ENCODE assay signal across 11 mouse cellular contexts in genomic region chr10:76584138-76584537, GRCm38 (mm10). TPM values are rescaled to one million over a fixed set of nuclear protein-coding genes. Genes with fewer than 3 reads are reported as not detected.
DNase-seq lines count a peak whose midpoint lies in the region; ATAC-seq lines count a peak whose summit lies in the region.
"Had no signal": no experiment of that assay in that cellular context is flagged by ENCODE, and none has a peak within 500 bp of the region (broad histone marks: within the 10 kb centered on the region; RNA-seq: fewer than 3 reads in every experiment).

No protein-coding gene starts in this region.

- H3K27ac ChIP-seq in hindbrain, embryonic 10.5 days = no peak overlapping the region
- no peak overlapping the region for H3K27ac ChIP-seq in hindbrain, embryonic 11.5 days (ENCODE audit: low read depth, low read length)
- H3K27ac ChIP-seq in embryonic facial prominence, embryonic 13.5 days = no peak overlapping the region
- H3K27ac ChIP-seq in hindbrain, embryonic 12.5 days = no peak overlapping the region
- H3K27ac ChIP-seq in midbrain, embryonic 12.5 days (replicated peaks) = no peak overlapping the region

- no peak overlapping the region for H3K4me2 ChIP-seq in hindbrain, embryonic 11.5 days (replicated peaks; ENCODE audit: low read depth, low read length)
- H3K4me2 ChIP-seq in embryonic facial prominence, embryonic 13.5 days = peak overlapping the region; percentile 56
- peak overlapping the region; percentile 32 for H3K4me2 ChIP-seq in hindbrain, embryonic 12.5 days (replicated peaks)
- peak overlapping the region; percentile 33 for H3K4me2 ChIP-seq in midbrain, embryonic 12.5 days (replicated peaks)

- peaks cover 9% of the 10 kb centered on the region; the same call in 1 of the 2 replicates for H3K4me1 ChIP-seq in hindbrain, embryonic 10.5 days (replicated peaks)
- H3K4me1 ChIP-seq in hindbrain, embryonic 11.5 days (replicated peaks; ENCODE audit: control insufficient read depth, insufficient read depth, low read length) = no peaks in the 10 kb centered on the region
- peaks cover 13% of the 10 kb centered on the region for H3K4me1 ChIP-seq in embryonic facial prominence, embryonic 13.5 days
- no peaks in the 10 kb centered on the region for H3K4me1 ChIP-seq in hindbrain, embryonic 12.5 days
- H3K4me1 ChIP-seq in midbrain, embryonic 12.5 days = no peaks in the 10 kb centered on the region

- no peaks in the 10 kb centered on the region for H3K9me3 ChIP-seq in hindbrain, embryonic 10.5 days
- H3K9me3 ChIP-seq in hindbrain, embryonic 11.5 days (ENCODE audit: control insufficient read depth, low read length) = no peaks in the 10 kb centered on the region
- H3K9me3 ChIP-seq in embryonic facial prominence, embryonic 13.5 days = no peaks in the 10 kb centered on the region
- H3K9me3 ChIP-seq in hindbrain, embryonic 12.5 days (replicated peaks) = no peaks in the 10 kb centered on the region
- H3K9me3 ChIP-seq in midbrain, embryonic 12.5 days = no peaks in the 10 kb centered on the region

- peaks cover 16% of the 10 kb centered on the region for H3K27me3 ChIP-seq in hindbrain, embryonic 10.5 days (ENCODE audit: insufficient read depth, poor library complexity, severe bottlenecking)
- H3K27me3 ChIP-seq in hindbrain, embryonic 11.5 days (ENCODE audit: control insufficient read depth, insufficient read depth, low read length) = no peaks in the 10 kb centered on the region
- peaks cover 13% of the 10 kb centered on the region for H3K27me3 ChIP-seq in embryonic facial prominence, embryonic 13.5 days
- peaks cover 10% of the 10 kb centered on the region for H3K27me3 ChIP-seq in hindbrain, embryonic 12.5 days
- no peaks in the 10 kb centered on the region; the same call in none of the 2 replicates for H3K27me3 ChIP-seq in midbrain, embryonic 12.5 days

- WGBS in hindbrain, embryonic 10.5 days = 13% methylated on average over 10 of the region's 10 CpGs
- 20% methylated on average over 10 of the region's 10 CpGs for WGBS in hindbrain, embryonic 11.5 days
- 16% methylated on average over 10 of the region's 10 CpGs for WGBS in embryonic facial prominence, embryonic 13.5 days
- 20% methylated on average over 9 of the region's 10 CpGs for WGBS in hindbrain, embryonic 12.5 days
- 15% methylated on average over 10 of the region's 10 CpGs for WGBS in midbrain, embryonic 12.5 days

- DNase-seq in hindbrain, embryonic 10.5 days (ENCODE audit: low spot score) = no peak
- DNase-seq in hindbrain, embryonic 11.5 days (ENCODE audit: low spot score) = no peak
- DNase-seq in layer of hippocampus, adult 18-20 months (ENCODE audit: low spot score in 2 of 2) = no peak
- DNase-seq in layer of hippocampus, adult 9-10 months (ENCODE audit: low spot score) = no peak
- no peak for DNase-seq in cerebellum, adult 11-12 months
- DNase-seq: cerebellum, adult 11 months had no signal

- H3K9ac ChIP-seq in hindbrain, embryonic 11.5 days (ENCODE audit: low read depth, low read length) = no peak overlapping the region
- peak overlapping the region; percentile 61 for H3K9ac ChIP-seq in embryonic facial prominence, embryonic 13.5 days
- no peak overlapping the region for H3K9ac ChIP-seq in hindbrain, embryonic 12.5 days
- no peak overlapping the region for H3K9ac ChIP-seq in midbrain, embryonic 12.5 days (replicated peaks)

- H3K4me3 ChIP-seq in hindbrain, embryonic 10.5 days = peak overlapping the region; percentile 32
- no peak overlapping the region for H3K4me3 ChIP-seq in hindbrain, embryonic 11.5 days (ENCODE audit: low read depth, low read length)
- peak overlapping the region; percentile 28 for H3K4me3 ChIP-seq in embryonic facial prominence, embryonic 13.5 days
- H3K4me3 ChIP-seq in hindbrain, embryonic 12.5 days = no peak overlapping the region
- no peak overlapping the region for H3K4me3 ChIP-seq in midbrain, embryonic 12.5 days

- no peaks in the 10 kb centered on the region for H3K36me3 ChIP-seq in hindbrain, embryonic 10.5 days
- H3K36me3 ChIP-seq in hindbrain, embryonic 11.5 days (ENCODE audit: control insufficient read depth, insufficient read depth, low read length) = no peaks in the 10 kb centered on the region
- H3K36me3 ChIP-seq in embryonic facial prominence, embryonic 13.5 days = no peaks in the 10 kb centered on the region
- H3K36me3 ChIP-seq in hindbrain, embryonic 12.5 days = no peaks in the 10 kb centered on the region
- H3K36me3 ChIP-seq in midbrain, embryonic 12.5 days = no peaks in the 10 kb centered on the region

- no peak for ATAC-seq in hindbrain, embryonic 11.5 days (ENCODE audit: low FRiP score)
- no peak; the same call in 1 of the 2 replicates for ATAC-seq in embryonic facial prominence, embryonic 13.5 days (ENCODE audit: insufficient number of reproducible peaks, insufficient read depth, low FRiP score, low TSS enrichment, low read depth)
- ATAC-seq in hindbrain, embryonic 12.5 days (ENCODE audit: low FRiP score) = no peak
- ATAC-seq in midbrain, embryonic 12.5 days (ENCODE audit: low FRiP score, low read depth) = no peak

RNA-seq across cellular contexts. Expression of gene Ftcd, which starts 8.7 kb away (rescaled TPM):
- not detected in 2 replicates for polyA plus RNA-seq in hindbrain, embryonic 10.5 days (2016; fragmentation: Nextera tagmentation; extraction: Ambion mirVana)
- polyA plus RNA-seq in hindbrain, embryonic 11.5 days (2014; fragmentation: Nextera tagmentation; extraction: Ambion mirVana) = not detected in 2 replicates
- 0.73 TPM in 1 of 2 replicates, not detected in the other for polyA plus RNA-seq in embryonic facial prominence, embryonic 13.5 days (2015; fragmentation: Nextera tagmentation; extraction: Ambion mirVana)
- not detected in 2 replicates for polyA plus RNA-seq in hindbrain, embryonic 12.5 days (2016; fragmentation: Nextera tagmentation; extraction: Ambion mirVana)
- polyA plus RNA-seq in midbrain, embryonic 12.5 days (2016; fragmentation: Nextera tagmentation; extraction: Ambion mirVana) = not detected in 2 replicates
- total RNA-seq in layer of hippocampus, adult 18-20 months (2021) = not detected
- polyA plus RNA-seq: small intestine, adult 2 months had no signal

RNA-seq across cellular contexts. Expression of gene Spatc1l, which starts 22.1 kb away (rescaled TPM):
- polyA plus RNA-seq in hindbrain, embryonic 10.5 days (2016; fragmentation: Nextera tagmentation; extraction: Ambion mirVana) = 0.16 TPM in 1 of 2 replicates, not detected in the other
- 0.22 TPM in 1 of 2 replicates, not detected in the other for polyA plus RNA-seq in hindbrain, embryonic 11.5 days (2014; fragmentation: Nextera tagmentation; extraction: Ambion mirVana)
- not detected in 2 replicates for polyA plus RNA-seq in embryonic facial prominence, embryonic 13.5 days (2015; fragmentation: Nextera tagmentation; extraction: Ambion mirVana)
- not detected in 2 replicates for polyA plus RNA-seq in hindbrain, embryonic 12.5 days (2016; fragmentation: Nextera tagmentation; extraction: Ambion mirVana)
- polyA plus RNA-seq in midbrain, embryonic 12.5 days (2016; fragmentation: Nextera tagmentation; extraction: Ambion mirVana) = 0.41 TPM in 1 of 2 replicates, not detected in the other
- total RNA-seq in layer of hippocampus, adult 18-20 months (2021) = not detected
- total RNA-seq: liver, adult 2 months had no signal

RNA-seq across cellular contexts. Expression of gene Col6a2, which starts 39.3 kb away (rescaled TPM):
- 10.9 and 16.5 TPM in 2 replicates for polyA plus RNA-seq in hindbrain, embryonic 10.5 days (2016; fragmentation: Nextera tagmentation; extraction: Ambion mirVana)
- 12.6 and 13.3 TPM in 2 replicates for polyA plus RNA-seq in hindbrain, embryonic 11.5 days (2014; fragmentation: Nextera tagmentation; extraction: Ambion mirVana)
- 173 and 181 TPM in 2 replicates for polyA plus RNA-seq in embryonic facial prominence, embryonic 13.5 days (2015; fragmentation: Nextera tagmentation; extraction: Ambion mirVana)
- 53.0 and 68.6 TPM in 2 replicates for polyA plus RNA-seq in hindbrain, embryonic 12.5 days (2016; fragmentation: Nextera tagmentation; extraction: Ambion mirVana)
- polyA plus RNA-seq in midbrain, embryonic 12.5 days (2016; fragmentation: Nextera tagmentation; extraction: Ambion mirVana) = 31.7 and 40.1 TPM in 2 replicates
- 1 to 10 TPM; 6.0 TPM for total RNA-seq in layer of hippocampus, adult 18-20 months (2021)

RNA-seq across cellular contexts. Expression of gene Lss, which starts 52.8 kb away (rescaled TPM):
- 56.1 and 60.3 TPM in 2 replicates for polyA plus RNA-seq in hindbrain, embryonic 10.5 days (2016; fragmentation: Nextera tagmentation; extraction: Ambion mirVana)
- 45.1 and 56.4 TPM in 2 replicates for polyA plus RNA-seq in hindbrain, embryonic 11.5 days (2014; fragmentation: Nextera tagmentation; extraction: Ambion mirVana)
- 37.3 and 39.0 TPM in 2 replicates for polyA plus RNA-seq in embryonic facial prominence, embryonic 13.5 days (2015; fragmentation: Nextera tagmentation; extraction: Ambion mirVana)
- 51.5 and 60.3 TPM in 2 replicates for polyA plus RNA-seq in hindbrain, embryonic 12.5 days (2016; fragmentation: Nextera tagmentation; extraction: Ambion mirVana)
- polyA plus RNA-seq in midbrain, embryonic 12.5 days (2016; fragmentation: Nextera tagmentation; extraction: Ambion mirVana) = 58.2 and 61.2 TPM in 2 replicates
- 10 to 100 TPM; 40.5 to 41.6 TPM for total RNA-seq in layer of hippocampus, adult 18-20 months (2021)

Comparison
In these comparisons a context has a peak if more than half of its experiments do, and no peak if none do; other contexts are left out.
1. H3K4me3 ChIP-seq: peak in hindbrain, embryonic 10.5 days (single experiment) and embryonic facial prominence, embryonic 13.5 days (single experiment); none in hindbrain, embryonic 11.5 days (single experiment), hindbrain, embryonic 12.5 days (single experiment) and midbrain, embryonic 12.5 days (single experiment).